Mouse (Mus musculus): Measurements from ENCODE around the gene Wdr90. TPM values are rescaled to one million over a fixed set of nuclear protein-coding genes. Genes with fewer than 3 reads are reported as not detected.

Wdr90 gene
- 1 to 10 TPM; 1.7 to 2.0 TPM for total RNA-seq (2021)

DNA sequence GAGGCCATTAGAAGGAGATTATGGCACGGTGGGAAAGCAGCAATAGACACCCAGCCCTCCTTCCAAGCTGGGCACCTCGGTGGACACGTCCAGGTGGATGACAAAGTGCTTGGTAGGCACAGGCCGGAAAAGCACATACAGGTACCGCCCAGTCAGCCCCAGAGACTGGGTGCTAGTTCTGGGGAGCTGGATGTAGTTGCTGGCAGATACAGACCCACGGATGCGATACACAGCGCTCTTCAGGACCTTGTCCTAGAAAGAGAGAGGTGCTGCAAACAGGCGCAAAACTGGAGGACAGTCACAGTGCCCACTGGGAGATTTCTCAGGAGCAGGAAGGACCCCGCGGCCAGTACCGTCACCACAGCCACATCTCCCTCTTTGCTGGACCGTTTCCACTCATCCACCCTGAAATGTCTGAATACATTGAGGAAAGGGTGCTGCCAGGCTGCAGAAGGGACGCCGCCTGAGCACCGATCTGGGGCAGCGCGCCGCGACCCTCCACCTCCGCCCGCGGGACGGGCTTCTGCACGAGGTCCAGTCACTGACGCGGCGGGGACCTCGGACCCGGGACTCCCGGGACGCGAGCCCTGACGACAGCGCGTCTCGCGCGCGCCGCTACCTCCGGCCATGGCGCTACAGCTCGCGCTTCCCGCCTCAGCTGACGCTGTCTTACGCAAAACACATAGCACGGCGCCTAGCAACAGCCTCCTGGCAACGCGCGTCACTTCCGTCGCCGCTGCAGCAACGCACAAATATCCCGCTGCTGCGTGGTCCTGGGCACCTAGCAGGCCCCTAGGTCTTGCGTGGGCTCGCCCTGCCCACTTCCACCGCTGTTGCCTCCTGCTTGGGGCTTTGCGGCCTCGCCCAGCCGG, at the start of gene Wdr90:
Wdr90 (minus strand) TSS at position 670 of the 872 bp plus-strand sequence.
- DNase-seq, result peak; percentile 89
- intact Hi-C loops (cut with DNase I), result no loop called here

- DNase-seq, result no peak
These were observed 46.3 kb upstream of the Wdr90 start for GRCm38 (mm10) chr17:25907640-25908039.

DNA sequence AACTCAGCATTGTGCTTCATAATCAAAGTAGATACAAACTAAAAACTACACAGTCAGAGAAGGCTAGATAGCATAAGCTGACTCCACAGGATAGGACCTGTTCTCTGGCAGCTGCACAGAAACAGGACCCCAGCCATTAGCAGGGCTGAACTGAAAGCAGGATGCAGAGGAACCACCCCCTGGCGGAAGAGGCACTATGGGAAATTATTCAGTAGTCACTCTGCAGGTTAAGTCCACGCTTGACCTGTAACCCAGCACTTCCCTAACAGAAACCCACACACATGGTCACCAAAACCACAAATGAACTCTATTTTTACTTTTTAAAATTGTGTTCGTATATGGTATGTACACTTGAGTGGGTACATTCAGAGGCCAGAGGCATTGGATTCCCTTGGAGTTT, 41.8 kb upstream of the Wdr90 start:
- intact Hi-C loops (cut with DNase I), result no loop called here
- no peak for DNase-seq

More at GRCm38 (mm10) chr17:25907640-25908039, 46.3 kb upstream of the Wdr90 start:
- intact Hi-C loops (cut with DNase I), result no loop called here

GRCm38 (mm10) chr17:25900193-25900592, 38.9 kb upstream of the Wdr90 start:
- intact Hi-C loops (cut with DNase I), result no loop called here
- no peak for DNase-seq

DNA sequence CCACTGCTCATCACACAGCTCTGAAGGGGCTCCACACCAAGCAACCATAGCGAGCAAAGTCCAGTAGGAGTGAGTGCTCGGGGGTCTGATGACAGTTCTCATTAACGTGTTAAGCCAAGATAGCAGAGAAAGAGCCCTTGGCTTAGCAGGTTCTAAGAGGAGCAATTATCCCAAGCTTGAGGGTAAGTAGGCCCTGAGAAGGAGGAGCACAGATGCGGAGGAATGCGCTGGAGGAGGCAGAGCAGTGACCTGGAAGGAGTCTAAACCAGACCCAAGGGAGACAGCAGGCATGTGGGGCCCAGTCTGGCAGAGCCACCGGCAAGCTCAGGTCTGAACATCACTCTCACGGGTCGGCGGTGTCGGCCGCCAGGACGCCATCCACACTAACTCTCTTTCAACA, 34.6 kb upstream of the Wdr90 start:
- DNase-seq, result no peak
- intact Hi-C loops (cut with DNase I), result loop anchor here (2.0 kb wide), 2 partner anchors 45 to 89 kb away; partner anchors contain the start of gene Capn15

GRCm38 (mm10) chr17:25895415-25895814, 34.1 kb upstream of the Wdr90 start:
- DNase-seq, result no peak
- intact Hi-C loops (cut with DNase I), result loop anchor here (2.0 kb wide), 2 partner anchors 45 to 89 kb away; partner anchors contain the start of gene Capn15

DNA sequence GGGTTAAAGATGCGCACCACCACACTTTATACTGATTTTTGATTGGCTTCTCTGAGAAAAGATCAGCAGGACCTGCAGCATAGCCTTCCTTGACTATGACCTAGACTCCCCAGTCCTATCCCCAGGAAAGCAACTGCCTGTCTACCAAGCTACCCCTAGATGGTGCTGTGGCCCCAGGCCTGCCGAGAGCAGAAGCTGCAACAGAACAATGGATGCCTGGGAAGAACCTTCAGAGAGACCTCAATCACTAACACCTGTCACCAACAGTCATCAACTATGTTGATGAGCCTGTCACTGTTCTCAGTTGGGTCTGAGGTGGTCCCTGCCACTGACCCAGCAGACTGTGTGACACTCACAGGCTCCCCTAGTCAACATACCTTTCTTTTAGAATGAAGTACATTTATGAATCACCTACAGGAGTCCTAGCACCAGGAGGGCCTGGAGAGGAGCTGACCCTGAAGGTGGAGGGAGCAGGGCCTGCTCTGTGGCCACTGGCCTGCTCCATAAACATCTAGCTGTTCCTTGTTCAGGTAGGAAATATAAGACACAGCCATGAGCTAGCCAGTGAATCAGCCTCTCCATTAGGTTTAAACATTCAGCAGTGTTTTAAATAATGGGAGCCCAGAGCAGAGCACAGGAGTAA, 32.8 kb upstream of the Wdr90 start:
- intact Hi-C loops (cut with DNase I), result loop anchor here (1.0 to 5.0 kb wide), 4 partner anchors 47 to 198 kb away; partner anchors contain the start of genes Capn15 and Decr2
- peak; percentile 68 to 71 for DNase-seq

- no peak for DNase-seq
- intact Hi-C loops (cut with DNase I), result no loop called here
These were observed 27.5 kb upstream of the Wdr90 start for GRCm38 (mm10) chr17:25888837-25889236.

GRCm38 (mm10) chr17:25887467-25887866, 26.2 kb upstream of the Wdr90 start:
- DNase-seq, result no peak
- intact Hi-C loops (cut with DNase I), result no loop called here

GRCm38 (mm10) chr17:25886806-25887205, 25.5 kb upstream of the Wdr90 start:
- intact Hi-C loops (cut with DNase I), result no loop called here
- DNase-seq, result no peak

DNA sequence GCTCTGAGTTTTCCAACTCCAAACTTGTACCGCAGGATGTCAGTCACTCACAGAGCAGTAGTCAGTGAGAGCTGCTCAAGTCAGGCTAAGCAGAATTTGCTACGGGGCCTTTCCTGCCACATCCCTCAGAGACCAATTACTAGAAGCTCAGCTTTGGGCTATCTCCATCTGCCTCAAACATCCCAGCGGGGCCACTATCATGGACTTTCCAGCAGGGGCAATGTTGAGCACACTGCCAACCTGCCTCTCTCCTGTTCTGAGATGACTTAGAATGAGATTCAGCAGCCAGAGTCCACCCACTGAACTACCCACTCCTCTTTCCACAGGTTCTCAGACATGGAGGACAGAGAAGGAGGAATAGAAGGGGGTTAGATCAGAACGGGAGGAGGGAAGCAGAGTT, 24.3 kb upstream of the Wdr90 start:
- DNase-seq, result no peak
- intact Hi-C loops (cut with DNase I), result no loop called here

DNA sequence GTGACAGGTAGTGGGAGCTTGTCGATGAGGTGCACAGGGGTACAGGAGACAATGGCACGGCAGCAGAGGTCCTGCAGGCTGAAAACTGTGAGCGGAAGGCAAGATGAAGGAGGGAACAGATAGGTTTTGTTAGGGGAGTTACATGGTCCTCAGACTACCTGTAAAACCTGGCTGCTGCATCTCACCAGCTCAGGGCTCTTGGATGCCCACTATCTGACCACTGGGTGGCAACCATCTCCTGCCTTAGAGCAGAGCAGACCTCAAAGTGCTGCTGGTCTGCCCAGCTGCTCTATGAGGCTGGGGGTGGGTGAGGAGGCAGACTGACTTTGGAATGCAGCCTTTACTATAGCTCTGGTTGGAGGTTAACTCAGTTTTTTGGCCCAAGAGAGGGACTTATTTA, 22.5 kb upstream of the Wdr90 start:
- no peak for DNase-seq
- intact Hi-C loops (cut with DNase I), result no loop called here

DNA sequence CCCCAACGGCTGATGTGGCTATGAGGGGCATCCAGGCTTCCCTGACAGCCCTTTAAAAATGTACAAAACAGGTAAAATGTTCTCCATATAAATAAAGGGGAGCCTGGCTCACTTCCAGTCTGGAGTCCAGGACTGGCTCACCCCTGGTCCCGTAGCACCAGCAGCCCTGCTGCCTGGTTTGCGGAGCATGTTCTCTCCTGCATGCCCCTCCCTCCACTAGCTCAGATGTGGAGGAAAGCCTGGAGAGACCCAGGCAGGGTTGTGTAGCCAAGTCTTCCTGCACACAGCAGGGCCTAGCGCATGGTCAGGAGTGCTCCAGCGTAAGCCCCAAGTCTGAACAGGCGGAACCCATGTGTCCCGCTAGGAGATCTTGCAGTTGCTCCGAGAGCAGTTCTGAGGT, 22.0 kb upstream of the Wdr90 start:
- no peak for DNase-seq
- intact Hi-C loops (cut with DNase I), result no loop called here

DNA sequence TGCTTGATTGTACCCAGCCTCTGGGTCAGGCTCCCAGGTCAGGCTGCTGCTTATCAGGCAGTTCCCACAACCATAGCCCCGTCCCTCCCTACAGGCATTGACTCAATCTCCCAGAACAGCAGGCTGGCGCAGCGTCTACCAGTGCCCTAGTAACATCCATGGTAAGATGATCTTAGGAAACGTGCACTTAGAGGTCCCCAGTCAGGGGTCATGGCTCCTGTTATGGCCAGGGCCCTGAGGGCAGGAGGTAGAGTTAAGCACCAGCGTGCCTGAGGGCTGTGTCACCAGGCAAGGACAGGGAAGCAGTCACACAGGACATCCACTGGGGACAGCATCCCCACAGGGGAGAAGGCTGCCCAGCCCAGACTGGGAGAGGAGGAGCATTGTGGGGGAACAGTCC, 21.0 kb upstream of the Wdr90 start:
- no peak for DNase-seq
- intact Hi-C loops (cut with DNase I), result no loop called here

GRCm38 (mm10) chr17:25881691-25882090, 20.4 kb upstream of the Wdr90 start:
- intact Hi-C loops (cut with DNase I), result no loop called here
- no peak for DNase-seq

- intact Hi-C loops (cut with DNase I), result no loop called here
- DNase-seq, result no peak
These were observed 19.8 kb upstream of the Wdr90 start for GRCm38 (mm10) chr17:25880913-25881641.

GRCm38 (mm10) chr17:25880196-25880910, 19.1 kb upstream of the Wdr90 start, which contains the start of gene Wfikkn1:
TSS of gene Wfikkn1 (minus strand) at chr17:25880858.
- intact Hi-C loops (cut with DNase I), result no loop called here
- no peak for DNase-seq

- intact Hi-C loops (cut with DNase I), result no loop called here
- DNase-seq, result no peak
These were observed 18.4 kb upstream of the Wdr90 start for GRCm38 (mm10) chr17:25879750-25880149.

DNA sequence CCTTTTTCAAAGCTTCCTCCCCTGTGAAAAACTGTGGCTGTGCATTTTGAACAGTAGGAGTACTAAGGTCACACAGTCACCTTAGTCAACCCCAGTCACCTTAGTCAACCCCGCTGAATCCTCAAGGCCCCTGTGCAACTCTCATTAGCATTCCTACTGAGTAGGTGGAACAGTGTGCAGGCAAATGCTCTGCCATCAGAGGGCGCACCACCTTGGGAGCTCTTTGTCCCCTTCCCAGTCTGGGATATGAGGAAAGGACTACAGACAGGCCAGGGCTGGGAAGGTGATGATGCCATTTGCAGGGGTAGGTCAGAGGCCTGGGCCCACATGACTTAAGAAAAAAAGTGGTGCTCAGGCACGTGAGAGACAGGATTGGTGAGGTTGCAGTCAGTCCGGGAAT, 18.0 kb upstream of the Wdr90 start:
- DNase-seq, result no peak
- intact Hi-C loops (cut with DNase I), result no loop called here

GRCm38 (mm10) chr17:25878611-25879180, 17.4 kb upstream of the Wdr90 start:
- intact Hi-C loops (cut with DNase I), result no loop called here
- no peak for DNase-seq

Data from heart, postnatal 36 days (tissue).